Mouse (Mus musculus) neural tube, embryonic 11.5 days (tissue): Measurements from ENCODE around the gene Nek9. TPM values are rescaled to one million over a fixed set of nuclear protein-coding genes. Genes with fewer than 3 reads are reported as not detected.

Experiments
- ATAC-seq: fragments of 200-750 bp; cut with Nextera tagmentation; 2 replicates; pipeline ENCODE4 v1.8.0; 2017; ENCODE audit warnings: moderate number of reproducible peaks, mild to moderate bottlenecking, moderate TSS enrichment, moderate library complexity; ENCODE audit not compliant: insufficient read depth, low FRiP score, low TSS enrichment
- DNase-seq: peaks from one replicate; pipeline ENCODE4 v3.0.0-alpha.2; 2015; ENCODE audit warnings: low spot score
- H3K27ac ChIP-seq: fragments of 300-500 bp; sonication (generic); 2 replicates; pipeline ENCODE4 v1.5.1; 2014; ENCODE audit warnings: low read depth, mild to moderate bottlenecking, low read length
- H3K27me3 ChIP-seq: fragments of 300-500 bp; sonication (generic); 2 replicates; pipeline ENCODE4 v1.6.1; 2014; ENCODE audit warnings: mild to moderate bottlenecking, low read length, mixed read lengths; ENCODE audit not compliant: control insufficient read depth, insufficient read depth
- H3K36me3 ChIP-seq: fragments of 300-500 bp; sonication (generic); 2 replicates; pipeline ENCODE4 v1.6.1; 2014; ENCODE audit warnings: mild to moderate bottlenecking, low read length, moderate library complexity, mixed read lengths; ENCODE audit not compliant: control insufficient read depth, insufficient read depth
- H3K4me1 ChIP-seq: fragments of 300-500 bp; sonication (generic); 2 replicates; pipeline ENCODE4 v1.6.1; 2014; ENCODE audit warnings: low read length, mixed read lengths; ENCODE audit not compliant: control insufficient read depth, insufficient read depth
- H3K4me2 ChIP-seq: fragments of 300-500 bp; sonication (generic); 2 replicates; pipeline ENCODE4 v1.6.1; 2014; ENCODE audit warnings: low read depth, mild to moderate bottlenecking, moderate library complexity
- H3K4me3 ChIP-seq: fragments of 300-500 bp; sonication (generic); 2 replicates; pipeline ENCODE4 v1.5.1; 2014; ENCODE audit warnings: low read depth, low read length
- H3K9ac ChIP-seq: fragments of 300-500 bp; sonication (generic); 2 replicates; pipeline ENCODE4 v1.6.1; 2014; ENCODE audit warnings: mild to moderate bottlenecking, low read length
- H3K9me3 ChIP-seq: fragments of 300-500 bp; sonication (generic); 2 replicates; pipeline ENCODE4 v1.6.1; 2016; ENCODE audit warnings: low read length; ENCODE audit not compliant: control insufficient read depth
- WGBS: fragments of 180-500 bp; shearing (Covaris S2); extraction: QIAGEN DNeasy Blood & Tissue Kit; methylation state at CpG from one replicate; pipeline ENCODE4 v1.1.7; 2014; 5-methylcytosine and 5-hydroxymethylcytosine counted together
- polyA plus RNA-seq: library from polyadenylated mRNA; unstranded; fragments of >200 nt; fragmentation: Nextera tagmentation; extraction: Ambion mirVana; gene quantifications from 2 replicates; pipeline ENCODE4 v1.2.1, GENCODE M21; 2014

Nek9 gene
- polyA plus RNA-seq, 1 experiment from 2014 or later: 15.3 TPM

- peak within 1 kb of the TSS; percentile 73 for H3K4me2 ChIP-seq
- H3K9ac ChIP-seq: peak within 1 kb of the TSS; percentile 95
- peaks cover 9% of the 10 kb centered on the region for H3K4me1 ChIP-seq
- H3K27me3 ChIP-seq: no peaks in the 10 kb centered on the region
- ATAC-seq (peak; percentile 94), DNase-seq (peak; percentile 89)
- no peaks in the 10 kb centered on the region for H3K36me3 ChIP-seq
- H3K9me3 ChIP-seq: no peaks in the 10 kb centered on the region
- under 1% methylated on average over 33 of the region's 37 CpGs for WGBS
- peak within 1 kb of the TSS; percentile 54; the same call in 1 of the 2 replicates for H3K27ac ChIP-seq
- H3K4me3 ChIP-seq: peak within 1 kb of the TSS; percentile 91
Measured at GRCm38 (mm10) chr12:85374561-85375272, 35.6 kb upstream of the Nek9 start, which contains the start of gene Tmed10. Gene Tmed10 (minus strand): TSS chr12:85374847.

GRCm38 (mm10) chr12:85373591-85374560, 34.7 kb upstream of the Nek9 start:
- Histone ChIP-seq H3K36me3 (no peaks in the 10 kb centered on the region), H3K27ac (peak overlapping the region; percentile 54; the same call in 1 of the 2 replicates), H3K4me3 (peak overlapping the region; percentile 91), H3K9me3 (no peaks in the 10 kb centered on the region), H3K9ac (peak overlapping the region; percentile 95), H3K27me3 (no peaks in the 10 kb centered on the region), H3K4me1 (peaks cover 9% of the 10 kb centered on the region), H3K4me2 (peak overlapping the region; percentile 73)
- 3% methylated on average over 36 of the region's 53 CpGs for WGBS
- peak; percentile 53 for ATAC-seq
- peak; percentile 52 for DNase-seq

GRCm38 (mm10) chr12:85372068-85372665, 33.0 kb upstream of the Nek9 start:
- no peak for ATAC-seq
- 80% methylated on average over 8 of the region's 8 CpGs for WGBS

GRCm38 (mm10) chr12:85368441-85369063, 29.4 kb upstream of the Nek9 start:
- Histone ChIP-seq H3K9ac (no peak overlapping the region), H3K4me3 (no peak overlapping the region), H3K27ac (no peak overlapping the region), H3K9me3 (no peaks in the 10 kb centered on the region), H3K36me3 (no peaks in the 10 kb centered on the region), H3K4me2 (no peak overlapping the region), H3K4me1 (peaks cover 8% of the 10 kb centered on the region), H3K27me3 (no peaks in the 10 kb centered on the region)
- ATAC-seq (no peak), DNase-seq (no peak)
- WGBS: 88% methylated on average over 6 of the region's 6 CpGs

More at GRCm38 (mm10) chr12:85372068-85372665, 33.0 kb upstream of the Nek9 start:
- Histone ChIP-seq H3K4me2 (no peak overlapping the region), H3K27ac (no peak overlapping the region), H3K27me3 (no peaks in the 10 kb centered on the region), H3K4me3 (no peak overlapping the region), H3K36me3 (no peaks in the 10 kb centered on the region), H3K9ac (no peak overlapping the region), H3K9me3 (no peaks in the 10 kb centered on the region), H3K4me1 (peaks cover 9% of the 10 kb centered on the region)
- no peak for DNase-seq

- Histone ChIP-seq H3K9ac (no peak overlapping the region), H3K36me3 (no peaks in the 10 kb centered on the region), H3K9me3 (no peaks in the 10 kb centered on the region), H3K27ac (no peak overlapping the region), H3K4me1 (no peaks in the 10 kb centered on the region), H3K4me2 (no peak overlapping the region), H3K27me3 (no peaks in the 10 kb centered on the region), H3K4me3 (no peak overlapping the region)
- DNase-seq (no peak), ATAC-seq (no peak)
- WGBS: 86% methylated on average over 3 of the region's 3 CpGs
Measured at GRCm38 (mm10) chr12:85366271-85366670, 27.1 kb upstream of the Nek9 start.

GRCm38 (mm10) chr12:85362510-85362909, 23.3 kb upstream of the Nek9 start:
- Histone ChIP-seq H3K9me3 (no peaks in the 10 kb centered on the region), H3K9ac (no peak overlapping the region), H3K27me3 (no peaks in the 10 kb centered on the region), H3K27ac (no peak overlapping the region), H3K4me3 (no peak overlapping the region), H3K36me3 (no peaks in the 10 kb centered on the region), H3K4me1 (no peaks in the 10 kb centered on the region), H3K4me2 (no peak overlapping the region)
- ATAC-seq: no peak
- WGBS: 87% methylated on average over 4 of the region's 4 CpGs
- DNase-seq: no peak

GRCm38 (mm10) chr12:85361580-85361979, 22.4 kb upstream of the Nek9 start:
- H3K9me3 ChIP-seq: no peaks in the 10 kb centered on the region
- H3K9ac ChIP-seq: no peak overlapping the region
- no peak for ATAC-seq
- no peaks in the 10 kb centered on the region for H3K4me1 ChIP-seq
- H3K4me3 ChIP-seq: no peak overlapping the region
- no peak for DNase-seq
- no peaks in the 10 kb centered on the region for H3K36me3 ChIP-seq
- H3K27me3 ChIP-seq: no peaks in the 10 kb centered on the region
- H3K4me2 ChIP-seq: no peak overlapping the region
- H3K27ac ChIP-seq: no peak overlapping the region

- Histone ChIP-seq H3K36me3 (no peaks in the 10 kb centered on the region), H3K4me3 (no peak overlapping the region), H3K9ac (no peak overlapping the region), H3K27me3 (no peaks in the 10 kb centered on the region), H3K27ac (no peak overlapping the region), H3K9me3 (no peaks in the 10 kb centered on the region), H3K4me1 (no peaks in the 10 kb centered on the region), H3K4me2 (no peak overlapping the region)
- ATAC-seq (no peak), DNase-seq (no peak)
- WGBS: 82% methylated on average over 3 of the region's 3 CpGs
Measured at GRCm38 (mm10) chr12:85361165-85361564, 22.0 kb upstream of the Nek9 start.
